16 mouse cellular contexts compared by ENCODE assay signal in genomic region chr3:17784587-17784986, GRCm38 (mm10).
A peak's percentile ranks its signal among the peaks of the same experiment; 100 is the strongest.
DNase-seq lines count a peak whose midpoint lies in the region; ATAC-seq and TF ChIP-seq lines count a peak whose summit lies in the region.
"Had no signal": no experiment of that assay in that cellular context is flagged by ENCODE, and none has a peak within 500 bp of the region (broad histone marks: within the 10 kb centered on the region; RNA-seq: fewer than 3 reads in every experiment).

No protein-coding gene starts in this region.

- H3K4me3 ChIP-seq in layer of hippocampus, adult 2 months = no peak overlapping the region
- H3K4me3 ChIP-seq in hindbrain, embryonic 11.5 days (ENCODE audit: low read depth, low read length) = peak overlapping the region; percentile 67
- peak overlapping the region; percentile 81 for H3K4me3 ChIP-seq in midbrain, embryonic 12.5 days
- no peak overlapping the region for H3K4me3 ChIP-seq in neural tube, embryonic 15.5 days (replicated peaks)
- H3K4me3 ChIP-seq: embryonic facial prominence, embryonic 13.5 days; gastrocnemius, adult 2 months; heart, adult 2 months; liver, embryonic 12.5 days had no signal

- WGBS in hindbrain, embryonic 11.5 days = 11% methylated on average over 3 of the region's 3 CpGs
- WGBS in midbrain, embryonic 12.5 days = 11% methylated on average over 3 of the region's 3 CpGs
- WGBS in neural tube, embryonic 15.5 days = 21% methylated on average over 3 of the region's 3 CpGs

- no peak overlapping the region for H3K9ac ChIP-seq in hindbrain, embryonic 11.5 days (ENCODE audit: low read depth, low read length)
- H3K9ac ChIP-seq in midbrain, embryonic 12.5 days (replicated peaks) = peak overlapping the region; percentile 98
- H3K9ac ChIP-seq in neural tube, embryonic 15.5 days (replicated peaks) = no peak overlapping the region
- H3K9ac ChIP-seq: embryonic facial prominence, embryonic 13.5 days; liver, embryonic 12.5 days had no signal

- H3K27ac ChIP-seq in layer of hippocampus, adult 2 months = peak overlapping the region; percentile 96; the same call in 1 of the 2 replicates
- peak overlapping the region; percentile 100 for H3K27ac ChIP-seq in hindbrain, embryonic 11.5 days (ENCODE audit: low read depth, low read length)
- peak overlapping the region; percentile 100 for H3K27ac ChIP-seq in midbrain, embryonic 12.5 days (replicated peaks)
- peak overlapping the region; percentile 100 for H3K27ac ChIP-seq in neural tube, embryonic 15.5 days (replicated peaks)
- H3K27ac ChIP-seq: embryonic facial prominence, embryonic 13.5 days; gastrocnemius, adult 2 months; heart, adult 2 months; kidney, postnatal 0 days; liver, embryonic 12.5 days; stomach, postnatal 0 days had no signal

- ATAC-seq in hindbrain, embryonic 11.5 days (ENCODE audit: low FRiP score) = no peak
- no peak for ATAC-seq in midbrain, embryonic 12.5 days (ENCODE audit: low FRiP score, low read depth)
- ATAC-seq in neural tube, embryonic 15.5 days (ENCODE audit: low FRiP score) = no peak
- ATAC-seq: intestine, embryonic 16.5 days; liver, embryonic 12.5 days; Patski had no signal

- H3K9me3 ChIP-seq in hindbrain, embryonic 11.5 days (ENCODE audit: control insufficient read depth, low read length) = no peaks in the 10 kb centered on the region
- no peaks in the 10 kb centered on the region for H3K9me3 ChIP-seq in midbrain, embryonic 12.5 days
- H3K9me3 ChIP-seq in neural tube, embryonic 15.5 days (replicated peaks) = no peaks in the 10 kb centered on the region
- H3K9me3 ChIP-seq: embryonic facial prominence, embryonic 13.5 days; liver, embryonic 12.5 days had no signal

- no peak for TF ChIP-seq CTCF in layer of hippocampus, adult 2 months (conservative IDR thresholded peaks at IDR 0.05)

- H3K4me1 ChIP-seq in hindbrain, embryonic 11.5 days (replicated peaks; ENCODE audit: control insufficient read depth, insufficient read depth, low read length) = peaks cover 3% of the 10 kb centered on the region; the same call in 1 of the 2 replicates
- peaks cover 26% of the 10 kb centered on the region for H3K4me1 ChIP-seq in midbrain, embryonic 12.5 days
- H3K4me1 ChIP-seq in neural tube, embryonic 15.5 days = peaks cover 17% of the 10 kb centered on the region

- no peaks in the 10 kb centered on the region for H3K36me3 ChIP-seq in hindbrain, embryonic 11.5 days (ENCODE audit: control insufficient read depth, insufficient read depth, low read length)
- H3K36me3 ChIP-seq in midbrain, embryonic 12.5 days = no peaks in the 10 kb centered on the region
- H3K36me3 ChIP-seq in neural tube, embryonic 15.5 days = no peaks in the 10 kb centered on the region
- H3K36me3 ChIP-seq: embryonic facial prominence, embryonic 13.5 days; liver, embryonic 12.5 days had no signal

- peak overlapping the region; percentile 98 for H3K4me2 ChIP-seq in hindbrain, embryonic 11.5 days (replicated peaks; ENCODE audit: low read depth, low read length)
- peak overlapping the region; percentile 88 for H3K4me2 ChIP-seq in midbrain, embryonic 12.5 days (replicated peaks)
- peak overlapping the region; percentile 93 for H3K4me2 ChIP-seq in neural tube, embryonic 15.5 days
- H3K4me2 ChIP-seq: embryonic facial prominence, embryonic 13.5 days; liver, embryonic 12.5 days had no signal

- DNase-seq in layer of hippocampus, adult 2 months (ENCODE audit: low spot score in 2 of 2) = no peak
- no peak for DNase-seq in layer of hippocampus, adult 8-10 months (ENCODE audit: low spot score in 2 of 2)
- DNase-seq in hindbrain, embryonic 11.5 days (ENCODE audit: low spot score) = no peak
- DNase-seq in spleen, adult 18-20 months = no peak
- DNase-seq in right cerebral cortex, adult 2 months (ENCODE audit: low spot score in 2 of 2) = no peak
- DNase-seq: gastrocnemius, adult 2 months; heart, adult 2 months; thymus, postnatal 14 days had no signal

- H3K27me3 ChIP-seq in hindbrain, embryonic 11.5 days (ENCODE audit: control insufficient read depth, insufficient read depth, low read length) = no peaks in the 10 kb centered on the region
- no peaks in the 10 kb centered on the region for H3K27me3 ChIP-seq in midbrain, embryonic 12.5 days
- no peaks in the 10 kb centered on the region for H3K27me3 ChIP-seq in neural tube, embryonic 15.5 days (replicated peaks)

Comparison
In these comparisons a context has a peak if more than half of its experiments do, and no peak if none do; other contexts are left out.
1. H3K4me3 ChIP-seq: peak in hindbrain, embryonic 11.5 days (single experiment) and midbrain, embryonic 12.5 days (single experiment); none in layer of hippocampus, adult 2 months (single experiment) and neural tube, embryonic 15.5 days (single experiment).
2. Peak in every context shown above with its lines, with median percentiles within 50 percentile points of each other: H3K27ac ChIP-seq and H3K4me2 ChIP-seq.